Mouse (Mus musculus): ENCODE results near the gene Heatr9. TPM values are rescaled to one million over a fixed set of nuclear protein-coding genes. Genes with fewer than 3 reads are reported as not detected.

Gene Heatr9
- total RNA-seq (2023) = 0.30 TPM in 1 of 4 replicates, not detected in the others

GRCm38 (mm10) chr11:83522075-83522474 lies at the start of gene Heatr9:
Gene Heatr9 (minus strand): TSS chr11:83522175.

GRCm38 (mm10) chr11:83530360-83530759 lies 8.4 kb upstream of the Heatr9 start, which contains the start of gene Ccl5:
Gene Ccl5 (minus strand): TSS chr11:83530518.

GRCm38 (mm10) chr11:83472324-83473234 lies 49.4 kb downstream of the Heatr9 start, which contains the start of gene Taf15:
Gene Taf15 (plus strand): TSS chr11:83473086.

GRCm38 (mm10) chr11:83462711-83463244 lies 59.2 kb downstream of the Heatr9 start, which contains the start of gene Mmp28:
Gene Mmp28 (minus strand): TSS chr11:83463071.

Other genes starting within 250 kb of the Heatr9 start
- not detected in 4 replicates for gene Slfn14, start 235.4 kb downstream of the Heatr9 start, total RNA-seq (2023)
- 130 to 153 TPM (median 142 TPM) in 4 replicates for gene Ap2b1, start 223.2 kb downstream of the Heatr9 start, total RNA-seq (2023)
- gene Pex12, start 219.6 kb downstream of the Heatr9 start, total RNA-seq (2023) = 12.6 to 15.2 TPM (median 14.1 TPM) in 4 replicates
- gene Rasl10b, start 113.0 kb downstream of the Heatr9 start, total RNA-seq (2023) = 0.79 to 1.2 TPM (median 0.90 TPM) in 4 replicates
- not detected in 4 replicates for gene Gas2l2, start 92.7 kb downstream of the Heatr9 start, total RNA-seq (2023)
- 0.83 TPM in 1 of 4 replicates, not detected in the others for gene 1700020L24Rik, start 84.5 kb downstream of the Heatr9 start, total RNA-seq (2023)
- gene Mmp28, start 59.1 kb downstream of the Heatr9 start, total RNA-seq (2023) = not detected in 4 replicates
- 154 to 178 TPM (median 165 TPM) in 4 replicates for gene Taf15, start 49.1 kb downstream of the Heatr9 start, total RNA-seq (2023)
- 4.6 to 8.0 TPM (median 6.7 TPM) in 4 replicates for gene Ccl5, start 8.3 kb upstream of the Heatr9 start, total RNA-seq (2023)
- 0.19 to 1.2 TPM in 2 of 4 replicates, not detected in the others for gene Ccl9, start 56.5 kb upstream of the Heatr9 start, total RNA-seq (2023)
- 1.0 to 2.2 TPM (median 1.1 TPM) in 4 replicates for gene Ccl6, start 70.9 kb upstream of the Heatr9 start, total RNA-seq (2023)
- not detected in 4 replicates for gene Rpl9-ps1, start 123.4 kb upstream of the Heatr9 start, total RNA-seq (2023)
- 26.0 to 35.8 TPM (median 30.5 TPM) in 4 replicates for gene Ccl3, start 127.2 kb upstream of the Heatr9 start, total RNA-seq (2023)
- 8.8 to 12.1 TPM (median 10.8 TPM) in 4 replicates for gene Ccl4, start 140.4 kb upstream of the Heatr9 start, total RNA-seq (2023)
- 3.6 to 7.1 TPM (median 5.4 TPM) in 4 replicates for gene Wfdc17, start 181.8 kb upstream of the Heatr9 start, total RNA-seq (2023)
- gene Wfdc18, start 186.8 kb upstream of the Heatr9 start, total RNA-seq (2023) = 1.1 TPM in 1 of 4 replicates, not detected in the others
- gene Wfdc21, start 224.8 kb upstream of the Heatr9 start, total RNA-seq (2023) = 3.1 to 4.4 TPM (median 3.8 TPM) in 4 replicates
- 47.9 to 61.6 TPM (median 54.1 TPM) in 4 replicates for gene Heatr6, start 231.5 kb upstream of the Heatr9 start, total RNA-seq (2023)

Measured in B cell, adult 62 days (primary cell).